In genomic region chr7:114103629-114104347, GRCm38 (mm10) we compare ENCODE assay signal across 8 mouse cellular contexts. TPM values are rescaled to one million over a fixed set of nuclear protein-coding genes. Genes with fewer than 3 reads are reported as not detected.
DNase-seq lines count a peak whose midpoint lies in the region; TF ChIP-seq lines count a peak whose summit lies in the region.
"Had no signal": no experiment of that assay in that cellular context is flagged by ENCODE, and none has a peak within 500 bp of the region (broad histone marks: within the 10 kb centered on the region; RNA-seq: fewer than 3 reads in every experiment).

No protein-coding gene starts in this region.

- no peak for TF ChIP-seq CTCF in kidney, adult 2 months (conservative IDR thresholded peaks at IDR 0.05; ENCODE audit: insufficient read depth, insufficient read length, low read depth, low read length)

- TF ChIP-seq POLR2A in kidney, adult 2 months (IDR thresholded peaks at IDR 0.05; ENCODE audit: low read depth, low read length): no peak

- H3K4me3 ChIP-seq in kidney, adult 2 months (ENCODE audit: insufficient read depth, low read depth, low read length): no peak overlapping the region
- H3K4me3 ChIP-seq: embryonic facial prominence, embryonic 13.5 days had no signal

- DNase-seq in kidney, adult 2 months: peak; percentile 20
- no peak for DNase-seq in kidney, adult 9 months
- peak; percentile 21 for DNase-seq in R1 (ENCODE audit: low read depth, low spot score)
- peak; percentile 25 to 37 for DNase-seq in kidney, postnatal 4 days
- peak; percentile 39 for DNase-seq in splenic B cell, adult 2 months (ENCODE audit: low read depth, low spot score)
- DNase-seq in urinary bladder, postnatal 14 days (ENCODE audit: low spot score): no peak
- no peak for DNase-seq in layer of hippocampus, adult 8-10 months (ENCODE audit: low spot score in 2 of 2)

- H3K4me1 ChIP-seq in kidney, adult 2 months (ENCODE audit: control insufficient read depth, insufficient read depth, low read length): peaks cover 8% of the 10 kb centered on the region

- no peak overlapping the region for H3K27ac ChIP-seq in kidney, adult 2 months (ENCODE audit: insufficient read depth, low read depth, low read length)
- H3K27ac ChIP-seq: embryonic facial prominence, embryonic 13.5 days had no signal

- no peaks in the 10 kb centered on the region for H3K36me3 ChIP-seq in kidney, adult 2 months (ENCODE audit: control insufficient read depth, insufficient read depth, low read length)
- H3K36me3 ChIP-seq in splenic B cell, adult 2 months (ENCODE audit: control insufficient read depth, insufficient read depth, low read length, poor library complexity, severe bottlenecking): no peaks in the 10 kb centered on the region
- H3K36me3 ChIP-seq: embryonic facial prominence, embryonic 13.5 days had no signal

- 66% methylated on average over 24 of the region's 24 CpGs for WGBS in kidney, adult 2 months

- H3K27me3 ChIP-seq in kidney, adult 2 months (replicated peaks; ENCODE audit: control insufficient read depth, insufficient read depth, low read length): no peaks in the 10 kb centered on the region
- no peaks in the 10 kb centered on the region for H3K27me3 ChIP-seq in splenic B cell, adult 2 months (ENCODE audit: control insufficient read depth, insufficient read depth, low read length, poor library complexity, severe bottlenecking)
- H3K27me3 ChIP-seq: embryonic facial prominence, embryonic 13.5 days had no signal

RNA-seq across cellular contexts. Expression of gene Rras2, which starts 13.8 kb away (rescaled TPM):
- polyA plus RNA-seq in kidney, adult 2 months (2012; rRNA removed): 15.3 and 17.5 TPM in 2 replicates
- total RNA-seq in layer of hippocampus, adult 8-10 months (2022): 10 to 100 TPM; 21.6 to 25.8 (median 23.3) TPM

Comparison
In these comparisons a context has a peak if more than half of its experiments do, and no peak if none do; other contexts are left out.
1. DNase-seq: peak in kidney, adult 2 months (single experiment), R1 (single experiment), kidney, postnatal 4 days (2 of 2) and splenic B cell, adult 2 months (single experiment); none in kidney, adult 9 months (single experiment), urinary bladder, postnatal 14 days (single experiment) and layer of hippocampus, adult 8-10 months (0 of 2).